Mouse (Mus musculus) B cell, adult 62 days (primary cell): ENCODE data around the gene Tbx15. TPM values are rescaled to one million over a fixed set of nuclear protein-coding genes. Genes with fewer than 3 reads are reported as not detected.

Source experiments
- total RNA-seq: library from RNA; stranded (reverse); gene quantifications from 4 replicates; pipeline ENCODE4 v1.2.4, GENCODE M21; 2023

Tbx15 gene
- not detected in 4 replicates for total RNA-seq

DNA sequence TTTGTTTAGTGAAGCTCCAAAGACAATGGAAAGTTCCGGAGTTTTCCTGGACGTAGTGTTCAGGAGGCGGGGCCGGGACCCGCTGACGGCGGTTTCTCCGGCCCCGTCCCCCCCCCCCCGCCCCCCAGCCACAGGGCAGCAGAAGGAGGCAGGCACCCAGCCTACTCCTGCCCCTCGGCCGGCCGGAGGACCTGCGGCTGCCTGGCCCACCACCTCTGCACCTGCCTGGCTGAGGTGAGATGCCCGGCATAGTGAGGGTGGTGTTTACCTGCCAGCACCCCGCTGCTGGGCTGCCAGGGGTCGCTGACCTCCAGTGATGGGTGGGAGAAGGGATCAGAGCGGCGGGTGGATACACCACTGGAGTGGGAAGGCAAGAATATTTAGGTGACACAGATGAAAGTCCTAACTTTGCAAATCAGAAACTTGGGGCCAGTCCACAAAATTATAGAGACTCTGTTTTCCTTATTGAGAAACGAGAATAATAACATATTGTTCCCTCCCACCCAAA is at the start of gene Tbx15:
Gene Tbx15 (plus strand): TSS at position 169 of the 508 bp plus-strand sequence.

Other genes with a start within 250 kb of the Tbx15 start
- gene Wars2, start 99.3 kb upstream of the Tbx15 start, total RNA-seq = 9.1 to 10.9 TPM (median 10.1 TPM) in 4 replicates